Mouse (Mus musculus) testis, postnatal 14 days (tissue): ENCODE measurements at regions not wholly inside any gene's neighbourhood (a gene's known extent, or its start where the extent isn't known, plus 50 kb on each side); places are given as distances from the start of the nearest gene placed in this dataset.

Experiments used
- DNase-seq: peaks from one replicate; pipeline ENCODE4 v3.0.0; 2021; ENCODE audit warnings: low spot score

DNA sequence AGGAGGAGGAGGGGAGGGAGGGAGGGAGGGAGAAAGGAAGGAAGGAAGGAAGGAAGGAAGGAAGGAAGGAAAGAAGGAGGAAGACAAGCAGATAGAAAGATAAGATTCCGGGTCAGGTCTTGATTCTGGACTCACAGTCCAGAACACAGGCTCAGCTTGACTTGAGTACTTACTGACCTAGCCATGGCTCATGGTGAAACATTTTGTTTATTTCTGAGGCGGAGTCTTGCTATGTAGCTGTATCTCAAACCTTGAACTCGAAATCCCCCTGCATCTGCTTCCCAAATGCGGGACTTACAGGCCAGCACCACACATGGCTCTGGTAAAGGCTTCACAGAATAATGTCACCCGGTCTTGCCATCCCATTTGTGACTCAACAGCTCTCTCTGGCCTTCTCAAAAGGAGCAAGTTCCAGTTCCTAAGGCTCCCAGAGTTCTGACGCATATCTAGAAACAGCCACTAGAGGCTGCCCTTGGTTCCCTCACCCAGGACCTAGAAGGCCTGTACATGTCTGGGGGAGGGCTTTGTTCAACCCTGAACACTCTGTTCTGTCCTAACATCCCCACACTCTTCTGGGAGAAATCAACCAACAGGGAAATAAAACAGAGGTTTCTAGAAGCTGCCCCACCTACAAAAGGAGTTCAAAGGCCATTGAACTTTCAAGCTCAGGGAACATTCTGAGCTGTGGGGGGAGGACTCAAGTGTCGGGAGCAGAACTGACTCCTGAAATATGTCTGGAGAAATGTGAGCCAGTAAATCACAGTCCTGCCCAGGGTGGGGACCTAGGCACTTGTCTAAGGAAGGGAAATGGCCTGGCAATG lies 56.2 kb upstream of the Akap13 start:
- DNase-seq, result peak; percentile 72

DNA sequence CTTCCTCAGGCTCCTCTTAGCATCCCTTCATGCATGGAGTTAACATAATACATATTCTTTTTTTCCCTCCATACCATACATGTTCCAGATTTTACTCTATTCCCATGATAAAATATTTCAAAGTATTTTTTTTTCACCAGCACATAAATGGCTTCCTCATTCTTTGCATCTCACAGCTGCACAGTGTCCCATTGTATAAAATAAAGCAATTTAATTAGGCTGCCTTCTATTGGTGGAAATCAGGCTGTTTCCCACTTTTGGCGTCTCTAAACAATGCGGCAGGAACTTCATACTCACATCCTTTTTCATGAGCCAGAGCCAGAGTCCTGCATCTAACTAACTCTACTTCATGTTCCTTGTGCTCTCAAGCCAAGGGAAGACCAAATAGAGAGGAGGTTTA lies 54.9 kb upstream of the Akap13 start:
- no peak for DNase-seq

DNA sequence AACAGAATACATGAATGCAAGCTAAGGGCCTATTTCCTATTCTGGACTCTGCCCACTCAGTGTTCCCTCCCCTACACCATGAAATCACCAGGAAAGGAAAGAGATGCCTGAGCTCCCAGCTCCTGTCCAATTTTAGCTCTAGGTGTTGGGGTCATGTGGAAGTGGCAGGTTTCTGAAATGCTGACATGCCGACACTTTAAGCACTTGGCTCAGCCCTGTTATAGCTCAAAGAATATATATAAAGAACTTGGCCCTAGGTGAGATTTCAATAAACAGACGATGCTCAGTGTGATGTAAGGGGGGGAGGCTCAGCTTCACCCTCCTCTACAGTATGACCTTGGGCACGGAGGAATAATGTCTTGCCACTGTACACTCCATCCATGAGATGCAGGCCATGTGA lies 50.4 kb upstream of the Akap13 start:
- no peak for DNase-seq
